Mouse (Mus musculus) ovary, adult 18-20 months (tissue): Measurements from ENCODE around the gene Sipa1l2.

Source experiments
- DNase-seq: peaks from one replicate; pipeline ENCODE4 v3.0.0; 2022; ENCODE audit warnings: low spot score, mixed read lengths

Gene Sipa1l2

DNA sequence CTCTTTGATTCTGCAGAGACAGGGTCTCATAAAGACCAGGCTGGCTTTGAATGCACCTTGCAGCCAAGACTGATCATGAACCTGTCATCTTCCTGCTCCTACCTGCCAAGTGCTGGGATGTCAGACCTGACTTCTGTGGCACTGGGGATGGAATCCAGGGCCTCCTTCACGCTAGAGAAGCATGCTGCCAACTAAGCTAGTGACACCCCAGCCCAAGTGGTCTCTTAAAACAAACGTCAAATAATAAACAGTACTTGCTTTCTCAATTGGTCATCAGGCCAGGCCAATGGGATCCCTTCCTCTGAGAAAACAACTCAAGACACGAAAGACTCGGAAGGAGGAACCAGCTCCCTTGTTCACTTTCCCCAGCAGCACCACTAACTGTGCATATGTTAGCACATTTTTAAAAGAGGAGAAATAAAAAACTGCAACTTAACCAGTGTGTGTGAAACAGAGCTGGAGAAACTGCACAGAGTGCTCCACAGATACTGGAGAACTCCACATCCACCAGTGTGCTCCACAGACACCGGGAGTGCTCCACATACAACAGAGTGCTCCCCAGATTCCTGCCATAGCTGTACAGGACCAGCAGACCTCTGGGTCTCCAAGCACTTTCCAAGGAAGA is 56.3 kb downstream of the Sipa1l2 start:
- no peak for DNase-seq

DNA sequence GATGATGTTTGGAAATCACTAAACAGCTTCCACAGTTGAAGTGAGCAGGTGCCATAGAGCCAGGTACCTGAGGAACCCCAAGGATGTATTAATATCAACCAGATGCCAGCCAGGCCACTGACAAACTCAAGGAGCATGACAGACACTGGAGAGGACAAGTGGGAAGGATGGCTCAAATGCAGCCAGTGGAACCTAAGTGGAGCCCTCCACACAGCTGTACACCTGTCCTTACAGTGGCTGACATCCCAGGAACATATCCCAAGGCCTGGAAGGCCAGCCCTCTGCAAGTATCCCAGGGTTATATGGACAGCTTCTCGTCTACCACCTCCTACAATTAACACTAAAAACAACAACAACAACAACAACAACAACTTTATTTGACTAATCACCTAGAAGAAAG is 57.0 kb downstream of the Sipa1l2 start:
- no peak for DNase-seq

DNA sequence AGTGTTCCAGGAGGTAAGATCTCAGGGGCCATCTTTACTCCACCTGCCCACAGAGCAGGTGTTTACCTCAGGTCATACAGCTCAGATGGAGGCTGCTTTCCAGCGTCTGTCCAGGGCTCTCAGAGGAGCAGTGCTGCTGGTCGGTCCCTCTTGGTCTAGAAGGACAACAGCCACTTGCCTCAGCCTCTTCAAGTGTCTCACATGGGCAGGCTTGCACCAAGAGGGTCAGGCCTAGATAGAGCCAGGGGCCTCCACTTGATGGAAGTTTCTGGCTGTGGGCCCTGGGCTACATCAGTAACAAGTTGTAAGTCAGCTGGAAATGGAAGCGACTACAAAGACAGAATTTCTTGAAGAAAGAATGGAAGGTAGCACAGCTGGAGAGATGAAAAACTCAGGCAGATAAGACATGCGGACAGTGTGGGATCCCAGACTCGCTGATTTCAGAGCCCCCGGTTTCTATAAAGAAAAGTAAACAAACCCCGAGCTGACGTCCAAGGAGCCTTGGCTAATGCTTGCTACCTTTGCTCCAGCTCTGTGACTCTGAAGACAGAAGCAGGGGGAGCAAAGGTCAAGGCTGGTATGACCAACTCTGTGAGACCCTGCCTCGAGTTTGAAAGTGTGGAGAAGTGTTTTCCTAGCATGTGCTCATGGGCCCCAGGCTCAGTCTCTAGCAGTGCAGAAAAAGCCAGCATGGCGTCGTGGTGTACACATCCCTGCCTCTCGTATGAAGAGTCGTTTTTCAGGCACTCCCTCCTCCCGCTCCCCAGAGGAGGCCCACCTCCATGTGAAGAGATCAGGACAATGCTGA is 58.5 kb downstream of the Sipa1l2 start:
- no peak for DNase-seq

DNA sequence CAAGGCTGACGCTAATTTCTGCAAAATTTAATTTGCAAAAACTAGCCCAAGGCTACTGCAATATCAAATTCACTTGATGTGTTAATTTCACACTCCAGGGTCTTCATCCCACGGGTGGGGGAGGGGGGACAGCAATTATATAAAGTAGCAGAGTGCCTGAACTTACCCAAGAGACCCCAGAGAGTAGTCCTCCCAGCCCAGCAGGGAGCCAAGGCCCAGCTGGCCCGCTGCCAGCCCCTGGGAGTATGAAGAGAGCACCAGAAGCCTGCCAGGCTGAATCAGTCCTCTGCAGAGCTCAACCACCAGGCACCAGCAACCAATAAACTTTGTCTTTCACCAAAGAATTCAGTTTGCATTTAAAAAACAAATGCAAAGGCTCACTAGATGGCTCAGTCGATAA is 59.8 kb downstream of the Sipa1l2 start:
- DNase-seq: no peak

DNA sequence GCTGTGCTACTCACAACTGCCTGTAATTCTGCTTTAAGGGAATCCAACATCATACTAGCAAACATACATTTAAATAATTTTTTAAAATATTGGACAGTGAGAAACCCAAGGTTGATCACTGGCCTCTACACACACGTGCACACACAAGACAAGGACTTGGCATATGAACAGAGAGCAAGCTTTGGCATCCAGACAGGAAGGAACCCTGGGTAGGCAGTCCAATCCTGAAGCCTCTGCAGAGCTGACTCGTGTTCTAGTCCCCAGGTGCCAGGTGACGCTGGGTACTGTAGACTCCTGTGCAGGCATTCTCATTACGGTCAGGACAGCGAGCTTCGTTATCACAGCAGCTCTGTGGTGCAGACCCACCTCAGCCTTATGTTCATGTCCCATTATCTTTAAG is 60.4 kb downstream of the Sipa1l2 start:
- no peak for DNase-seq

DNA sequence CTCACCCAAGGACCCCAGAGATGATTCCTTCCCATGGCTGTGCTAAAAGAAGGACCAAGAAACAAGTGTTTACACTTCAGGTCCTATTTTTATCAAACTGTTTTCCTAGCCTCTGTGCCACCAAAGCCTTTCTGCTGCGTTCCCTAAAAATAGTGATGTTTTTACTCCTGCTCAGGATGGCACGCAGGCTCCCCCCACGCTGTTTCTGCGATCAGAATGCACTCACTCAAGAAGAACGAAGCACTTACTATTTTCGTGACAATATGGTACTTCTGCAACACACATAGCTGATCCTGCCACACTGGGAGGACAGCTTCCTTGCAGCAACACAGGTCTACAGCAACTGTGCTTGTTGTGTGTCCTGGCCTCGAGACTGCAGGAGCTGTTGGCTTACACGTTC is 62.3 kb downstream of the Sipa1l2 start:
- DNase-seq: no peak

DNA sequence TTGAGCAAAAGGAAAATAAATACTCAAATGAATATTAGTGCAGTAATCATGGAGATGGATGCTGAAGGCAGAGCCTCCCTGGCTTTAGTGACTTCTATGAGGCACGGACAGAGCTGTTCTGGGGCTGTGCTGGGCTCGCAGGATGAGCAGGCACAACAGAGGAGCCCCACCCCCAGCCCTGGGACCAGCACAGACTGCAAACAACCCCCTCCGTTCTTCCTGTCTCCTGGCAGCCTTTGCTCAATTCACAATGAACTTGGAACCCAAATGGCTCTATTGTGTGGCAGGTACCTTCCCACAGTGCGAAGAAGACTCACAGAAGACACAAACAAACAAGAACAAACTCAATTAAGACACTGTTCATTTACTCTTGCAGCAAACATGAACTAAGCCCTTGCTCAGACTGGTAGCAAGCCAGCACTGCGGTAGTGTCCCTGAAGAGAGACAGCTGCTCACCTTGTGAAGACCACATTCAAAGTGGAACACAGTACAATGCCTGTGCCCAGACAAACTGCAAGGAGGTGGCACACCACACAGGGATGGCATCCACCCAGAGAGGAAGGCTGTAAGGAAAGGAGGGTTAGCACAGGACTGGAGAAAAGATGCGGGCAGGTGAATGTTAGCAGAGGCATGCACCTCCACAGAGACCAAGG is 64.9 kb downstream of the Sipa1l2 start:
- DNase-seq: no peak

DNA sequence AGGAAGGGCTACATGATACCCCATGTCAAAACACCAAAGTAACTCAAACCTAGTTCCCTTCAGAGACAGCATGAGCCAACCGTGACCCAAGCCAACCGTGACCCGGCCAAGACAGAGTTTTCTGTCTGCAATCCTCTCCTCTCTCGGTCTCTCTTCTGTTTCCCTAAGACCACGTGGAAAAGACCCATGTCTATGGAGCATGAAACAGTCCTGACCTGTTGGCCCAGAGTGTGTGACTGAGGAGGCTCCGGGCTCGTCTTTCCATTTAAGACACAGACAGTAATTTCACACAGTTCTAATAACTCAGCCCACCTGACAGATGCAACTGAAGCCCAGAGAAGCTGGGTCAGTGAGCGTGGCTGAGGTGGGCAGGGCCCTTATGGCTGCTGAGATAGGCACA is 65.8 kb downstream of the Sipa1l2 start:
- no peak for DNase-seq

DNA sequence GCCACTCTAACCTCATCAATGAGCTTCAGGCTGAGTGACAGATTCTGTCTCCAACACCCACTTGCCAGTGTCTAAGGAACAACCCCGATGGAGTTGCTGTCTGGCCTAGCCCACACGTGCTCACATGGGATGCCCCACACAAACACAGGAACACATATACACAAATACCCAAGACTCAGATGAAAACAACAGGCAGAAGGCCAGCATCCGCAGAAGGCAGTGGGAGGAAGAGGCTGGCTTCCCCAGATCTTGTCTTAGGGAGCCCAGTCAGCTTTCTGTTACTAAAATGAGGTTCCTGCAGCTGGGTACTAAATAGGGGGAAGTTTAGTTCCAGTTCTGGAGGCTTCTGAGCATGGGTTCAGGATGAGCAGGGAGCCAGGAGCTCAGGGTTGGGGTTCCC is 66.8 kb downstream of the Sipa1l2 start:
- DNase-seq: no peak

DNA sequence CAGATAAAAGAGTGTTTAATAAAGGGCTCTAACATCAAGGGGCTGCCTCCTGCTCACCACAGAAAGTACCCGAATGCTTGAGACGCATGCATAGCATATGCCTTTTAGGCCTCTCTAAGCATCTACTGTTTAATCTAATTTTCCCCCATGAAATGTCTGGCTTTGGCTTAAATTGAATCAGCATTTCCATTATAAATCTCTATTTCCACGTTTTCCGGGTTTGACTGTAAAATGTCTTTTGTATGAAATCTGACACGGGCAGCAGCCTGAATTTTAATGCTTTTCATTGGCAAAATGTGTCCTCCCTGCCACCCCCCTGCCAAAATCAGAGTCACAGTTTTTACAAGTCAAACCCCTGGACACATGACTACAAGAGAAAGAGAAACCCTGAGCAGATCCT is 69.6 kb downstream of the Sipa1l2 start:
- DNase-seq: no peak

DNA sequence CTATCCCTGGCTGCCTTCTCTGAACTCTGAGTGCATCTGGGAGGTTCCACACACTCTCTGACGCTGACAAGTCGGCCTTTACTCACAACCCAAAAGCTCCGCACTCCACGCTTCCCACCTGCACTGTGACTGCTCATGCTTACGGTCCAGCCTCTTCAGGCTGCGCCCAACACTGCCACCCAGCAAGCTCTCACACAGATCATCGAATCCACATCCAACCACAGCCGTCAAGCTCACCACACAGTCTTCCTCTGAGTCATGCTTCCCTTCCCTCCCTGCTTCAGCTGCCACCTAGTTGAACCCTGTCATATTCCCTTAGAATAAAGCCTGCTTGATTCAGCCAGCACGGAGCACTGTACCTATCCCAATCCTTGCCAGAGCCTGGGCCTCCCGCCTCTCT is 71.1 kb downstream of the Sipa1l2 start:
- no peak for DNase-seq

DNA sequence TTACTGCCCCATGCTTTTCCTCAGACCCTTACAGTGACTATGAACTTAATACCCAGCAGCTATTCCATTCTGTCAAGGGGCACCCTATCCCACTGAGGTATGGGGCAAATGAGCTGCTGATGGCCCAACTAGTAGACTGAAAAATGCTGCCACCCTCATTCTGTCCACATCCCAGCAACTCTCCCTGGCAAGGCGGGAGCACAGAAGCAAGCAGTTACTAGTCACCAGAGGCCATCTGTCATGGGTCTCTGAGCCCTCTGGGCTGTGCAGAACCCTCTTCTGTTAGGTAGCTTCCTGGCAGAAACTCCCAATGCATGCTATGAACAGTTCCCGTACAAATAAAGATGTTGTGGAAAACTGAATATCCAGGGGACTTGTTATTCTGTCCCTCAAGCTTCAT is 74.1 kb downstream of the Sipa1l2 start:
- DNase-seq: no peak

DNA sequence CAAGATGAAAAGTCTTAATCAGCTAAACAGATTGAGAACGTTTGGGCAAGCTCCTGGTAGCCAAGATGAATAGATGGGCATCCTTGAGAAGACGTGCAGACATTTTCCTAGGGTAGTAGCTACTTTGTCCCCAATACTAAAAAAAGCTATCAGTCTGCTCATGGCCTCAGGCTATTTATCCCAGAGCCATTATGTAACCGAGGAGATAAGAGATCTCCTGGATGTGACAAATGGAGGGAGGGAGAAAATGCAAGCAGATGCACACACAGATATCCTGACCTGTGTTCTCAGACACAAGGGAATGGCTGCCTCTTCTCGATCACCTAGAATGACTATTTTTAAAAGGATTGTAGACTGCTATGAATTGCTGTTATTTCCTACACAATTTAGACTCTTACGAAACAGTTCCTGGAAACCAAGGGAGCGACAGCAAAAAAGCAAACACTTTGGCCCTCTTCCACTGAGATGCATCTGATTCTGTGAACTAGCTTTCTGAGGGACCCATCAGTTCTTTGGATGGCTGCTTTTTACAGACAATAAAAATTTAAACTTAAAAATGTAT is 76.3 kb downstream of the Sipa1l2 start:
- no peak for DNase-seq

DNA sequence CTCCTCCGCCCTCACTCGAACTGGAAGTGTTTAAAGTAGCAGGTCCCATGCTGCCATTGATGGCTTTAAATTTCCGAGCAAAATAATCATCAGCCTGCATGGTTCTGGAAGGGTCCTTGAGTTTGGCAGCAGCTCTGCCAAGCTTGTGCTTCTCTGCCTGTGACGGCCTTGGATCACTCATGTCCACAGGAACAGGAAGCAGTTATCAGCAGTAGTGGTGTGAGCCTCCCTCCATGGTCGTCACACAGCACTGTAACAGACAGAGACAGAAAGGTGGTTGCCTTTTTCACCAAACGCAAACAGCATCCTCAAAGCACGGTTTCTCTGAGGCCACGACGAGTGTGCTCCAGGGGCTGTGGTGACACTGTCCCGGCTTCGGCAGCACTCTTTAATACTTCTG is 77.2 kb downstream of the Sipa1l2 start:
- DNase-seq: peak; percentile 36

DNA sequence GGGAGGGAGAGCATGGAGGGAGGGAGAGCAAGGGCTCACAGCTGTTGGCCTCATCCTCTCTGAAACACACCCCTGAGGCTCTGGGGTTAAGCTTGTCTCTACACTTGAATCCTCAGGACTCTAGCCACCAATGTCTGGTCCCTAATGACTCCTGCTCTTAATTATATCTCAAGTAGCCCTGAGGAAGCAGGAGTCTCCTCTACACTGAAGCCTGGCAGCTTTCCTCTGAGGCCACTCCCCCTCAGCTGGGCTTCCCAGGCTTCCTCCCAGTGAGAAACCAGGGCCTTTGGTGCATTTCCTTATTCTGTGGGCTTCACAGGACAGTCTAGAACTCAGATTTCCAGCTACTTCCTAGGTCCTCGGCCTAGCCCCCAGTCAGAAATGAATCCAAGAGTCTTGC is 80.9 kb downstream of the Sipa1l2 start:
- no peak for DNase-seq

DNA sequence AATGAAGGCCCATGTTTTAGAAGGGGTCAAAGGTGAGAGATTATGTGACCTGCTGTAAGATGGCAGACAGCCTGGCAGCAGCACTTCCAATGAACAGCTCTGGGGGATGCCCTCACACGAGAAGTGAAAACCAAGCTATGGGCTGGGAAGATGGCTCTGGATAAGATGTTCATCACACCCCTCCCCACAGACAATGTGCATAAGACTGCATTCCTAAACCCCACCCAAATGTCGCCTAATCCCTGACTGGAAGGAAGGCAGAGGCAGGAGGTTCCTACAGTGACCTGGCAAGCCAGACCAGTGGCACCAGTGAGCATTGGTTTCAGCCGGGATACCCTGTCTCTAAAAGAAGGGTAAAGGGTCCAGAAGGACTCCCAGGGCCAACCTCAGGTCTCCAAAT is 83.9 kb downstream of the Sipa1l2 start:
- no peak for DNase-seq

DNA sequence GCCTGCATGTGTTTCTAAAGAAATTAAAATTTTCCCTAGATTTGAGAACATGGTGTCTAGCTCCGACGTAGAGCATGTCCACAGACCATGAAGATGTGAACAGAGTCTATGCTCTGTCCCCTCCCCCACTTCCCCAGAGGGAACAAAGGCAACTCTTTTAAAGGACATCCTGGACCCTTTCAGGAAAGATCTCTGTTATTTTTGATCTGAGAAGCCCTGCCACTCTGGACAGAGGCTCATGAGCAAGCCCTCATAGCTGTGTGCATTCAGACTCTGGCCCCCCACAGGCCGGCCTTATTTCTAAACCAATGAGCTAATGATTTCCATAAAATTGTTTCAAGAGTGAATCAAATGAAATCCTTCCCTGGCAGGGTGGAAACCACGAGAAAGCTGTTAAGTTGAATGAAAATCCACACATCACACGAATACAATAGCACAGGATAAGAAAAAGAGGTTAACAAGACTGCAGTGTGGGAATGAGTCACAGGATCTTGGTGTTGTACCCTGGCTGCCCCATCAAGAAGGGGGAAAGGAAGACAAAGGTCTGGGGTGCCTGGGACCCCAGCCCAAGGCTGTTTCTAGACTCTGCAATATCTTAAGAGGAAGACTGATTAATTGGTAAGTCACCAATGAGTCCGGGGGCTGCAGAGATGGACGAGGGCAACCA is 84.9 kb downstream of the Sipa1l2 start:
- no peak for DNase-seq

DNA sequence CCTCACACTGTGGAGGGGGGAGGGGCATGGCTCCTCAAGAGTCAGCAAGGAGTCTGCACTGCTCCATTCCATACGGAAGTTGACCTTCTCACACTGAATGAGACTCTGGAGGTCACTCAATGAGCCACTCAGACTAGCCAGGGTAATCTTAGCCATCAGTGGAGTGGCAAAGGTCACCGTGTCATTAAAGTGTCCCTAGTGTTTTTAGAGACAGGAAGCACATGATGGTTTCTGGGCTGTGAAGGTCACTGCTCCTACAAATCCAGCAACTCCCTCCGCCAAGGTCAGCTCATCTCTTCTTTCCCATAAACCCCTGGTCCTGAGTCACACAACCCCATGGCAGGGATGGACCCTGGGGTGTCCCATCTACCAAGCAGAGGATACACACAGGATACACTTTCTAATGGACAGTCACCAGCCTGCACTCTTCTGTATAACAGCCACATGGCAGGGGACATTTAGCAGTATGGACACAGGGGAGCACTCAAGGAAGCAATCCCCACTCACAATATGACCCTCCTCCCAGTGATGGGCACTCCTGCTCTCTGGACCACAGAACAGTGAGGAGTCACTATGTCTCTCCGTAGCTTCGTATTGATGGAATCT is 87.0 kb downstream of the Sipa1l2 start:
- no peak for DNase-seq

DNA sequence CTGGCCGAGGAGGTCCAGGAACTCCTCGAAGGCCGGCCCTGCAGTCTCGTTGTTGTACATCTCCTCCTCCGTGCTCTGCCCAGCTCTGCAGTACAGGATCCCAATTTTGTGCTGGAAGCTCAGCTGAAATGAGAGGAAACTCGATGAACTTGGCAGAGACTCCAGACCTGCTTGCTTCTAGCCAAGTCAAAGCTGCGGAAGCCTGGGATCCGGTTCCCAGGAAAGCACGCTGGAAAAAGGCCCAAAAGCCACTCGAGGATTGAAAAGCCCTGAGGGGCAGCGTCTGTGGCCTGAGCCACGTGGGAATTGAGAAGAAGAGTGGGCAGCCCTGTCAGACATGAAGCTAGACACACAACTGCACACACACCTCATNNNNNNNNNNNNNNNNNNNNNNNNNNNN is 94.7 kb downstream of the Sipa1l2 start:
- DNase-seq: no peak

DNA sequence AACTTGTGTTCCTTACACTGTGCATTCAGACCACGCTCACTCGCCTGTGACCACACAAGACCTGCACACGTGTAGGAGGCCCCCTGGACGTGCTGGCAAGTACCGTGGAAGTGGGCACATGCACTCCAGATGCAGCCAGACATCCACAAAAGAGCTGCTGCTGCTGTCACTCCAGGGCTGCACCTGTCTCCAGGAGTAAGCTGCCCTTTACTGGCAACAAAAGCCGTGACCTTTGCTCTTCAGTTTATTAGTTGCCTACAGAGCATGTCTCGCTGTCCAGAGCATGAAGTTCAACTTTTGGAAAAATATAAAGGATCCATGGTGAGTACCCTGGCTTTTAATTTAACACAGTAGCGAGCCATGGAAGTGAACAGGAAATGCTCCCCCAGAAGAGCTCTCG is 98.2 kb downstream of the Sipa1l2 start:
- no peak for DNase-seq

DNA sequence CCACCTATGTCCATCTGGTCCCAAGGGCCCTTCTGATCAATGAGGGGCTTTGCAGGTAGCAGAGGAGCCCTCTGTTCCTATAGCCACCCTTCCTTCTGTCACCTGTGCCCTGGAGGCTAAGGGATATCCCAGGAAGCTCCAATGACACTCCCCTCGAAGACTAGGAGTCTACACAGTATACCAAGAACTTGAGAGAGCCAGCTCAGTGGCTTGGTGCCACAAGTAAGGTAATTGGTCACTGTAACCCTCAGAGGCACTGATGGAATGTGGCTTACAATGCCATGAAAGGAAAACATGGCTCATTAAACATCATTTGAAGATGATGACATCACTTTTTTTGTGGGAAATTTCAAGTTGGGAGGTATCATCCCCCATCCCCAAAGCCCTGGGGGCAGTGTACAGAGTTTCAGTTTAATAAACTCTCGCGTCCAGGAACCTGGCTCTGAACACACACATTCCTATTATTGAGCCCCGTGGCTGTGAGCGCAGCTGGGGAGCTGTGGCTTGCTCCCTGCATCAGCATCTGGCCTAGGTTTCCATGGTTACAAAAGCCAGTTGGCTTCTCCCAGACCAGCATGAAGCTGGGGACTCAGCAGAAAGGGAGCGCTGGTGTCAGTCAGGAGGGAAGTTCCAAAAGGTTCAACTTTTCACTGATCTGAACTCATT is 104.3 kb downstream of the Sipa1l2 start:
- DNase-seq: no peak

DNA sequence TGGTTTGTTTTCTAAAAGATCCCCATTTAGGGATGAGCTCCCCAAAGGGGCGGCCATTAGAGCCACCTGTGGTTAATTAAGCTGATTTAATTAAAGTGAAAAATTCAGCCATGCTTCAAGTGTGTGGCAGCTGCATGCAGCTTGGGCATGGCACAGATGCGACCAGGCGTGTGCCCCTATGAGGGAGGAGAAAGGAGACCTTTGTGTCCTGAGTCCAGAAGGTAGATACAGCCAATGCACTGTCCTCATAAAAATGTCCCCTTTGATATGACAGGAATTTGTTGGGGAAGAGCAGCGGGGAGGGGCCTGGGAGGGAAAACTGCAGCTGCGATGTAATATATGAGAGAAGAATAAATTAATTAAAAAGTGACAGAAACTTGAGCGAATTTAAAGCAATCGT is 106.7 kb downstream of the Sipa1l2 start:
- no peak for DNase-seq
